Mouse (Mus musculus) left cerebral cortex, adult 2 months (tissue): ENCODE results near the gene Izumo4. TPM values are rescaled to one million over a fixed set of nuclear protein-coding genes. Genes with fewer than 3 reads are reported as not detected.

Experiments
- DNase-seq, 2 experiments: peaks; one replicate each; pipeline ENCODE4 v3.0.0; 2021 to 2022; ENCODE audit warnings: low spot score in 2 of 2, mixed read lengths in 1 of 2; ENCODE audit errors: extremely low spot score in 1 of 2
- H3K27ac ChIP-seq: fragments of 200-600 bp; 2 replicates; pipeline ENCODE4 v1.8.1; 2022
- H3K4me3 ChIP-seq: fragments of 200-600 bp; 2 replicates; pipeline ENCODE4 v1.8.1; 2022
- CTCF ChIP-seq: fragments of 200-600 bp; IDR thresholded peaks from 2 replicates; pipeline ENCODE4 v1.8.1; 2022; ENCODE audit warnings: antibody characterized with exemption, mild to moderate bottlenecking, moderate library complexity
- intact Hi-C: fragments of 180-260 bp; cut with DNase I; formaldehyde crosslinking; loops from one replicate; pipeline ENCODE4 v1.15.1; 2025
- total RNA-seq, 2 experiments: library from RNA; stranded (reverse); gene quantifications; 2 replicates each; pipeline ENCODE4 v1.2.3; 2021

Gene Izumo4
- total RNA-seq, 2 experiments from 2014 or later, result 45.0 to 46.0 TPM

- no peak for DNase-seq
- peak overlapping the region; percentile 100 for H3K27ac ChIP-seq
- H3K4me3 ChIP-seq, result no peak overlapping the region
- intact Hi-C loops, result loop anchor here (5.0 kb wide), 1 partner anchor 101 kb away; the partner anchor contains the start of gene Klf16
- no peak for TF ChIP-seq CTCF
These were observed 23.2 kb upstream of the Izumo4 start for GRCm38 (mm10) chr10:80678601-80679377.

DNA sequence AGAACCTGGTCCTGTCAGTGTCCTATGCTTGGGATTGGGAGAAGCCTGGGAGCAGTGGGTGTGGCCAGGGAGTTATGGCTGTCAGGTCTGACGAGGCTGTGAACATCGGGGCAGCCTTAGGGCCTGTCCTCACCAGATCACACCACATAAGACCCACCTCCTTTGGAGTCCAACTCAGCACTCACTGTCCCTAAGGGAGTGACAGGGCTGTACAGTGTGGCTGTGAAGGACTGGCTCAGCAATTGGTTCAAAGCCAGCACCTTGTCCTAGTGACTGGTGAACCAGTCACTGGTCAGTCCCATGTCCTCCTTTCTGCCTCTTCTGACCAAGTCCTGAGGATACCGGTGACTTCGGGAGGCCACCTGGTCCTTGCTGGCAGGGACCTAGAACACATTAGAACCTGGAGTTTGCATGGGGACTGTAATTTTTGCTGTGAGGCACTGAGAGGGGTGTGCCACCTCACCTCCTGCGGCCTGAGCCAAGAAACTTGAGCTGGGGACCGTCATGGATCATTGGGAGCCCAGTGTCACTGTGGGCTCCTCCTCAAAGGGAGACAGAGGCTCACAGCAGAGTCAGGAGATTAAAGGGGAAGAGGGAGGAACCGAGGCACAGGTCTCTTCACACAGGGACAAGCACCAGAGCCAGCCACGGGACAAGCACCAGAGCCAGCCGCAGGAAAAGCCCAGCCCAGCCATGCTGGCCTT, 22.3 kb upstream of the Izumo4 start:
- intact Hi-C loops, result loop anchor here (5.0 to 10.0 kb wide), 2 partner anchors 102 to 235 kb away; partner anchors contain the start of gene Klf16
- no peak overlapping the region; the same call in 1 of the 2 replicates for H3K27ac ChIP-seq
- no peak overlapping the region for H3K4me3 ChIP-seq
- TF ChIP-seq CTCF, result no peak
- no peak for DNase-seq

GRCm38 (mm10) chr10:80680260-80680696, 21.7 kb upstream of the Izumo4 start:
- intact Hi-C loops, result loop anchor here (10.0 kb wide), 1 partner anchor 235 kb away; no protein-coding TSS in a partner anchor
- no peak overlapping the region; the same call in 1 of the 2 replicates for H3K27ac ChIP-seq
- H3K4me3 ChIP-seq, result no peak overlapping the region
- DNase-seq, result no peak
- TF ChIP-seq CTCF, result no peak

DNA sequence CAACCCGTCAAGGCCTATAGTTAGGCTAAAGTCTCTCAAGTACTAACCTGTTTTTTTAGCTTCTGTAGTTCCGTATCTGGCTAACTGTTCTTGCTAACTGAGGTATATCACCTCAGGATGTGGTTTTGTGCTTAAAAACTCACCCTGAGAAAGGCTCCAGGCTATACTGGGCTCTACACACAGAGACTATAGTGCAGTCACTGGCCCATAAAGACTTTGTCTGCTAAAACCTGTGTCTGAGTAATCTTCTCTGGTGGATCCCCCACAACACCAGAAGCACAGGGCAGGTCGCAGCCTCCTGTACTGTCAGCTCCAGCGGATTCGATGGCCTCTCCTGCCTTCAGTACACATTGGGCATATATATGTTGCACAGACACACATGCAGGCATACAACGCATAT, 20.0 kb upstream of the Izumo4 start:
- intact Hi-C loops, result loop anchor here (10.0 kb wide), 1 partner anchor 237 kb away; no protein-coding TSS in a partner anchor
- DNase-seq, result no peak
- no peak for TF ChIP-seq CTCF
- no peak overlapping the region for H3K27ac ChIP-seq
- H3K4me3 ChIP-seq, result no peak overlapping the region

GRCm38 (mm10) chr10:80683647-80684046, 18.3 kb upstream of the Izumo4 start:
- intact Hi-C loops, result loop anchor here (10.0 kb wide), 1 partner anchor 239 kb away; no protein-coding TSS in a partner anchor
- DNase-seq, result no peak
- no peak overlapping the region for H3K4me3 ChIP-seq
- TF ChIP-seq CTCF, result no peak
- H3K27ac ChIP-seq, result no peak overlapping the region

- intact Hi-C loops, result loop anchor here (10.0 kb wide), 1 partner anchor 239 kb away; no protein-coding TSS in a partner anchor
- DNase-seq, result no peak
- no peak overlapping the region for H3K4me3 ChIP-seq
- H3K27ac ChIP-seq, result no peak overlapping the region
- peak; percentile 76 for TF ChIP-seq CTCF
These were observed 17.8 kb upstream of the Izumo4 start for GRCm38 (mm10) chr10:80684214-80684613.

- Histone ChIP-seq H3K4me3 (no peak overlapping the region), H3K27ac (no peak overlapping the region)
- TF ChIP-seq CTCF, result no peak
- intact Hi-C loops, result loop anchor here (10.0 kb wide), 1 partner anchor 240 kb away; no protein-coding TSS in a partner anchor
- no peak for DNase-seq
These were observed 17.0 kb upstream of the Izumo4 start for GRCm38 (mm10) chr10:80684984-80685383.

DNA sequence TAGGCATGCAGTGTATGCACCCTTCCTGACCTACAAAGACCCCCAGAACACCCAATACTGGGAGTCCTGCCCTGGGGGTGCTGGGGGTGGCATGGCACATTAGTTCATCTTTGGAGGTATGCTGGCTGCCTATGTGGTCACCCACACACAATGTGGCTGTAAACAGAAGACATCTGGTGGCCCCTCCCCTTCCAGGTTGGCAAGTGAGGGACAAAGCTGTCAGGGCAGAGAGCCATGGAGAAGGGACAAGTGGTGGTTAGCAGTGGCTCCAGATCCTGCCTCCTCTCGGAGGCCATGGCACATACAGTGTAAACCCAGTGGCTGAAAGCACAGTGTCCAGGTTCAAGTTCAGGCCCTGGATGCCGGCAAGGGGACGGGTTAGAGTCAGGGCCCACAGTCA, 15.4 kb upstream of the Izumo4 start:
- DNase-seq, result no peak
- intact Hi-C loops, result loop anchor here (2.0 to 10.0 kb wide), 2 partner anchors 76 to 242 kb away; no protein-coding TSS in a partner anchor
- H3K4me3 ChIP-seq, result no peak overlapping the region
- H3K27ac ChIP-seq, result no peak overlapping the region
- TF ChIP-seq CTCF, result no peak

DNA sequence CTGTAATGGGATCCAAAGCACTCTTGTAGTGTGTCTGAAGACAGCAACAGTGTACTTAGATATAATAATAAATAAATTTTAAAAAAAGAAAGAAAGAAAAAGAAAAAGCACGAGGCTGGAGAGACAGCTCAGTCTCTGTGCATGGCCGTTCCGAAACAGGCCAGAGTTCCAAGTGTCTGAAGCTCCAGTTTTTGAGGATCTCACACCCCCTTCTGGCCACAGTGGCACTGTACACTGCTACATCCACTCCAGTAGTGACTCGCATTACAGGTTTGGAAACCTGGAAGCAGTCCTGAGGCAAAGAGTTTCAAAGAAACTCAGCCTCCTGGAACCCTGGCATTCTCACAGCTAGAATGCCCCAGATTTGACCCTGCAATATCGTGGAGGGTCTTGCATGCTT, 14.1 kb upstream of the Izumo4 start:
- no peak overlapping the region for H3K27ac ChIP-seq
- intact Hi-C loops, result loop anchor here (1.0 to 10.0 kb wide), 3 partner anchors 29 to 243 kb away; no protein-coding TSS in a partner anchor
- peak; percentile 73 for TF ChIP-seq CTCF
- no peak for DNase-seq
- H3K4me3 ChIP-seq, result no peak overlapping the region

- intact Hi-C loops, result no loop called here
- DNase-seq, result no peak
- Histone ChIP-seq H3K27ac (no peak overlapping the region; the same call in 1 of the 2 replicates), H3K4me3 (no peak overlapping the region)
- TF ChIP-seq CTCF, result no peak
These were observed 9.5 kb upstream of the Izumo4 start for GRCm38 (mm10) chr10:80692249-80693165.
